10 mouse cellular contexts compared by ENCODE assay signal in genomic region chr6:40454436-40455041, GRCm38 (mm10). TPM values are rescaled to one million over a fixed set of nuclear protein-coding genes. Genes with fewer than 3 reads are reported as not detected.
A peak's percentile ranks its signal among the peaks of the same experiment; 100 is the strongest.
DNase-seq lines count a peak whose midpoint lies in the region; ATAC-seq and TF ChIP-seq lines count a peak whose summit lies in the region.
"Had no signal": no experiment of that assay in that cellular context is flagged by ENCODE, and none has a peak within 500 bp of the region (broad histone marks: within the 10 kb centered on the region; RNA-seq: fewer than 3 reads in every experiment).

No protein-coding gene starts in this region.

- no peaks in the 10 kb centered on the region for H3K36me3 ChIP-seq in hindbrain, embryonic 11.5 days (ENCODE audit: control insufficient read depth, insufficient read depth, low read length)
- H3K36me3 ChIP-seq in hindbrain, embryonic 13.5 days = no peaks in the 10 kb centered on the region
- no peaks in the 10 kb centered on the region for H3K36me3 ChIP-seq in stomach, postnatal 0 days (ENCODE audit: control insufficient read depth, insufficient read depth, low read length)

- TF ChIP-seq CTCF in stomach, postnatal 0 days (IDR thresholded peaks at IDR 0.05; ENCODE audit: low read depth) = peak; percentile 68

- H3K27me3 ChIP-seq in hindbrain, embryonic 11.5 days (ENCODE audit: control insufficient read depth, insufficient read depth, low read length) = no peaks in the 10 kb centered on the region
- no peaks in the 10 kb centered on the region for H3K27me3 ChIP-seq in hindbrain, embryonic 13.5 days
- no peaks in the 10 kb centered on the region for H3K27me3 ChIP-seq in stomach, postnatal 0 days (ENCODE audit: control insufficient read depth, insufficient read depth, low read length)

- H3K9ac ChIP-seq in hindbrain, embryonic 11.5 days (ENCODE audit: low read depth, low read length) = no peak overlapping the region
- no peak overlapping the region for H3K9ac ChIP-seq in hindbrain, embryonic 13.5 days
- no peak overlapping the region for H3K9ac ChIP-seq in stomach, postnatal 0 days (ENCODE audit: low read length)

- H3K4me1 ChIP-seq in hindbrain, embryonic 11.5 days (replicated peaks; ENCODE audit: control insufficient read depth, insufficient read depth, low read length) = no peaks in the 10 kb centered on the region
- H3K4me1 ChIP-seq in hindbrain, embryonic 13.5 days (replicated peaks) = no peaks in the 10 kb centered on the region
- no peaks in the 10 kb centered on the region for H3K4me1 ChIP-seq in stomach, postnatal 0 days (replicated peaks; ENCODE audit: control insufficient read depth, insufficient read depth)

- H3K4me3 ChIP-seq in hindbrain, embryonic 11.5 days (ENCODE audit: low read depth, low read length) = no peak overlapping the region
- H3K4me3 ChIP-seq in hindbrain, embryonic 13.5 days = no peak overlapping the region
- H3K4me3 ChIP-seq in stomach, postnatal 0 days (ENCODE audit: low read depth, low read length) = no peak overlapping the region

- no peak overlapping the region for H3K4me2 ChIP-seq in hindbrain, embryonic 11.5 days (replicated peaks; ENCODE audit: low read depth, low read length)
- no peak overlapping the region for H3K4me2 ChIP-seq in hindbrain, embryonic 13.5 days
- no peak overlapping the region for H3K4me2 ChIP-seq in stomach, postnatal 0 days (replicated peaks; ENCODE audit: low read depth)

- WGBS in hindbrain, embryonic 11.5 days = 22% methylated on average over 7 of the region's 7 CpGs
- 22% methylated on average over 7 of the region's 7 CpGs for WGBS in hindbrain, embryonic 13.5 days
- 22% methylated on average over 7 of the region's 7 CpGs for WGBS in stomach, postnatal 0 days

- peak; percentile 54 for DNase-seq in hindbrain, embryonic 11.5 days (ENCODE audit: low spot score)
- peak; percentile 46 for DNase-seq in thymus, postnatal 0 days (ENCODE audit: low spot score)
- no peak for DNase-seq in thymus, adult 18-20 months
- DNase-seq in embryo, embryonic 11 days = peak; percentile 61
- DNase-seq in stomach, postnatal 0 days (ENCODE audit: low spot score) = no peak
- DNase-seq in urinary bladder, adult 18-20 months (ENCODE audit: low spot score in 2 of 2) = no peak
- DNase-seq in yolk sac, embryonic 10.5 days (ENCODE audit: low spot score) = no peak

- TF ChIP-seq EP300 in stomach, postnatal 0 days (optimal IDR thresholded peaks at IDR 0.05) = no peak

- no peaks in the 10 kb centered on the region for H3K9me3 ChIP-seq in hindbrain, embryonic 11.5 days (ENCODE audit: control insufficient read depth, low read length)
- no peaks in the 10 kb centered on the region for H3K9me3 ChIP-seq in hindbrain, embryonic 13.5 days
- H3K9me3 ChIP-seq in stomach, postnatal 0 days (ENCODE audit: control insufficient read depth, low read length) = no peaks in the 10 kb centered on the region

- ATAC-seq in hindbrain, embryonic 11.5 days (ENCODE audit: low FRiP score) = no peak
- ATAC-seq in hindbrain, embryonic 13.5 days (ENCODE audit: low FRiP score) = no peak
- ATAC-seq in stomach, postnatal 0 days (ENCODE audit: low FRiP score, low TSS enrichment) = no peak

- no peak overlapping the region for H3K27ac ChIP-seq in hindbrain, embryonic 11.5 days (ENCODE audit: low read depth, low read length)
- no peak overlapping the region for H3K27ac ChIP-seq in hindbrain, embryonic 13.5 days
- no peak overlapping the region for H3K27ac ChIP-seq in stomach, postnatal 0 days (replicated peaks)

RNA-seq across cellular contexts. Expression of gene Wee2, which starts 15.7 kb away (rescaled TPM):
- 0.13 and 0.19 TPM in 2 replicates for polyA plus RNA-seq in hindbrain, embryonic 11.5 days (2014; fragmentation: Nextera tagmentation; extraction: Ambion mirVana)
- polyA plus RNA-seq in hindbrain, embryonic 13.5 days (2015; fragmentation: Nextera tagmentation; extraction: Ambion mirVana) = 0.18 and 0.25 TPM in 2 replicates
- polyA plus RNA-seq in thymus, postnatal 0 days (2015; fragmentation: Nextera tagmentation; extraction: Ambion mirVana) = 0.31 and 0.35 TPM in 2 replicates
- polyA plus RNA-seq in stomach, postnatal 0 days (2015; fragmentation: Nextera tagmentation; extraction: Ambion mirVana) = 0.05 TPM in 1 of 2 replicates, not detected in the other
- polyA plus RNA-seq: testis, adult 2 months had no signal

RNA-seq across cellular contexts. Expression of gene Ssbp1, which starts 16.6 kb away (rescaled TPM):
- 167 and 171 TPM in 2 replicates for polyA plus RNA-seq in hindbrain, embryonic 11.5 days (2014; fragmentation: Nextera tagmentation; extraction: Ambion mirVana)
- 126 and 132 TPM in 2 replicates for polyA plus RNA-seq in hindbrain, embryonic 13.5 days (2015; fragmentation: Nextera tagmentation; extraction: Ambion mirVana)
- 190 and 207 TPM in 2 replicates for polyA plus RNA-seq in thymus, postnatal 0 days (2015; fragmentation: Nextera tagmentation; extraction: Ambion mirVana)
- 89.2 and 93.6 TPM in 2 replicates for polyA plus RNA-seq in stomach, postnatal 0 days (2015; fragmentation: Nextera tagmentation; extraction: Ambion mirVana)

RNA-seq across cellular contexts. Expression of gene E330009J07Rik, which starts 18.6 kb away (rescaled TPM):
- polyA plus RNA-seq in hindbrain, embryonic 11.5 days (2014; fragmentation: Nextera tagmentation; extraction: Ambion mirVana) = 14.8 and 16.8 TPM in 2 replicates
- 14.4 and 19.1 TPM in 2 replicates for polyA plus RNA-seq in hindbrain, embryonic 13.5 days (2015; fragmentation: Nextera tagmentation; extraction: Ambion mirVana)
- 16.0 and 17.6 TPM in 2 replicates for polyA plus RNA-seq in thymus, postnatal 0 days (2015; fragmentation: Nextera tagmentation; extraction: Ambion mirVana)
- polyA plus RNA-seq in stomach, postnatal 0 days (2015; fragmentation: Nextera tagmentation; extraction: Ambion mirVana) = 11.0 TPM in 2 replicates

RNA-seq across cellular contexts. Expression of gene Tas2r137, which starts 36.5 kb away (rescaled TPM):
- polyA plus RNA-seq in hindbrain, embryonic 11.5 days (2014; fragmentation: Nextera tagmentation; extraction: Ambion mirVana) = not detected in 2 replicates
- polyA plus RNA-seq in hindbrain, embryonic 13.5 days (2015; fragmentation: Nextera tagmentation; extraction: Ambion mirVana) = not detected in 2 replicates
- not detected in 2 replicates for polyA plus RNA-seq in thymus, postnatal 0 days (2015; fragmentation: Nextera tagmentation; extraction: Ambion mirVana)
- polyA plus RNA-seq in stomach, postnatal 0 days (2015; fragmentation: Nextera tagmentation; extraction: Ambion mirVana) = not detected in 2 replicates

RNA-seq across cellular contexts. Expression of gene Tas2r108, which starts 38.8 kb away (rescaled TPM):
- polyA plus RNA-seq in hindbrain, embryonic 11.5 days (2014; fragmentation: Nextera tagmentation; extraction: Ambion mirVana) = 0.73 TPM in 1 of 2 replicates, not detected in the other
- polyA plus RNA-seq in hindbrain, embryonic 13.5 days (2015; fragmentation: Nextera tagmentation; extraction: Ambion mirVana) = not detected in 2 replicates
- polyA plus RNA-seq in thymus, postnatal 0 days (2015; fragmentation: Nextera tagmentation; extraction: Ambion mirVana) = 0.13 and 0.17 TPM in 2 replicates
- polyA plus RNA-seq in stomach, postnatal 0 days (2015; fragmentation: Nextera tagmentation; extraction: Ambion mirVana) = 0.10 TPM in 1 of 2 replicates, not detected in the other
- polyA plus RNA-seq: cortical plate, adult 2 months had no signal

Comparison
In these comparisons a context has a peak if more than half of its experiments do, and no peak if none do; other contexts are left out.
1. DNase-seq: peak in hindbrain, embryonic 11.5 days (single experiment), thymus, postnatal 0 days (single experiment) and embryo, embryonic 11 days (single experiment); none in thymus, adult 18-20 months (0 of 2), stomach, postnatal 0 days (single experiment), urinary bladder, adult 18-20 months (0 of 2) and yolk sac, embryonic 10.5 days (single experiment).